Mouse (Mus musculus): ENCODE measurements around the gene Nars2. TPM values are rescaled to one million over a fixed set of nuclear protein-coding genes. Genes with fewer than 3 reads are reported as not detected.

Nars2 gene
- polyA plus RNA-seq (2012; rRNA removed) (2.7 and 4.9 TPM in 2 replicates), polyA plus RNA-seq (2014; fragmentation: Nextera tagmentation; extraction: Ambion mirVana) (16.1 and 16.9 TPM in 2 replicates)

- Histone ChIP-seq H3K4me1 (replicated peaks; ENCODE audit: control insufficient read depth in 2 of 2, insufficient read depth in 2 of 2, low read length in 1 of 2) (peaks cover 14 to 16% of the 10 kb centered on the region in 2 experiments), H3K27ac (peak within 1 kb of the TSS; percentile 85), H3K9me3 (ENCODE audit: control insufficient read depth, low read length) (no peaks in the 10 kb centered on the region), H3K9ac (replicated peaks) (peak within 1 kb of the TSS; percentile 96), H3K4me2 (ENCODE audit: low read depth) (peak within 1 kb of the TSS; percentile 92), H3K27me3 (ENCODE audit: control insufficient read depth, insufficient read depth, low read length) (no peaks in the 10 kb centered on the region), H3K4me3 (ENCODE audit: insufficient read depth in 1 of 2, low read depth in 2 of 2, low read length in 2 of 2) (peak within 1 kb of the TSS; percentile 70 to 100), H3K36me3 (replicated peaks; ENCODE audit: control insufficient read depth, insufficient read depth, low read depth) (peaks cover 5% of the 10 kb centered on the region)
- DNase-seq (ENCODE audit: low read depth in 3 of 3, low spot score in 3 of 3): peak; percentile 94 to 97 (median 95)
- under 1% methylated on average over 62 of the region's 62 CpGs for WGBS (ENCODE audit: insufficient replicate concordance)
- TF ChIP-seq EP300 (IDR thresholded peaks at IDR 0.05; ENCODE audit: low read depth) (no peak), CTCF (IDR thresholded peaks at IDR 0.05; ENCODE audit: low read depth) (peak; percentile 79)
- ATAC-seq (ENCODE audit: insufficient read depth): peak; percentile 100
Measured at GRCm38 (mm10) chr7:96951281-96952051, at the start of gene Nars2. Nars2 (plus strand) TSS chr7:96951505.

- Histone ChIP-seq H3K9ac (replicated peaks) (no peak overlapping the region), H3K9me3 (ENCODE audit: control insufficient read depth, low read length) (no peaks in the 10 kb centered on the region), H3K4me1 (replicated peaks; ENCODE audit: control insufficient read depth in 2 of 2, insufficient read depth in 2 of 2, low read length in 1 of 2) (0 out of 4 replicates have a peak, but pooled peaks cover 0 to 3% of the 10 kb centered on the region in 2 experiments), H3K27me3 (ENCODE audit: control insufficient read depth, insufficient read depth, low read length) (no peaks in the 10 kb centered on the region), H3K27ac (no peak overlapping the region), H3K4me2 (ENCODE audit: low read depth) (no peak overlapping the region), H3K36me3 (replicated peaks; ENCODE audit: control insufficient read depth, insufficient read depth, low read depth) (no peaks in the 10 kb centered on the region), H3K4me3 (ENCODE audit: insufficient read depth in 1 of 2, low read depth in 2 of 2, low read length in 2 of 2) (no peak overlapping the region)
- ATAC-seq (ENCODE audit: insufficient read depth) (no peak), DNase-seq (ENCODE audit: low read depth in 3 of 3, low spot score in 3 of 3) (no peak)
- 36% methylated on average over 5 of the region's 5 CpGs for WGBS (ENCODE audit: insufficient replicate concordance)
- no peak for TF ChIP-seq EP300 (IDR thresholded peaks at IDR 0.05; ENCODE audit: low read depth)
- no peak for TF ChIP-seq CTCF (IDR thresholded peaks at IDR 0.05; ENCODE audit: low read depth)
Measured at GRCm38 (mm10) chr7:96902183-96902582, 49.1 kb upstream of the Nars2 start.

- 70% methylated on average over 17 of the region's 17 CpGs for WGBS (ENCODE audit: insufficient replicate concordance)
- H3K4me2 ChIP-seq (ENCODE audit: low read depth): no peak overlapping the region
- DNase-seq (ENCODE audit: low read depth in 3 of 3, low spot score in 3 of 3) (no peak), ATAC-seq (ENCODE audit: insufficient read depth) (no peak)
- H3K27ac ChIP-seq: no peak overlapping the region
- TF ChIP-seq EP300 (IDR thresholded peaks at IDR 0.05; ENCODE audit: low read depth) (no peak), CTCF (IDR thresholded peaks at IDR 0.05; ENCODE audit: low read depth) (no peak)
- H3K27me3 ChIP-seq (ENCODE audit: control insufficient read depth, insufficient read depth, low read length): no peaks in the 10 kb centered on the region
- H3K9ac ChIP-seq (replicated peaks): no peak overlapping the region
- no peaks in the 10 kb centered on the region for H3K9me3 ChIP-seq (ENCODE audit: control insufficient read depth, low read length)
- H3K4me3 ChIP-seq (ENCODE audit: insufficient read depth in 1 of 2, low read depth in 2 of 2, low read length in 2 of 2): no peak overlapping the region
- H3K4me1 ChIP-seq (replicated peaks; ENCODE audit: control insufficient read depth in 2 of 2, insufficient read depth in 2 of 2, low read length in 1 of 2): 0 out of 4 replicates have a peak, but pooled peaks cover 0 to 3% of the 10 kb centered on the region in 2 experiments
- no peaks in the 10 kb centered on the region for H3K36me3 ChIP-seq (replicated peaks; ENCODE audit: control insufficient read depth, insufficient read depth, low read depth)
Measured at GRCm38 (mm10) chr7:96903088-96903985, 48.0 kb upstream of the Nars2 start.

- Histone ChIP-seq H3K4me1 (replicated peaks; ENCODE audit: control insufficient read depth in 2 of 2, insufficient read depth in 2 of 2, low read length in 1 of 2) (0 out of 4 replicates have a peak, but pooled peaks cover 0 to 3% of the 10 kb centered on the region in 2 experiments), H3K9me3 (ENCODE audit: control insufficient read depth, low read length) (no peaks in the 10 kb centered on the region), H3K27me3 (ENCODE audit: control insufficient read depth, insufficient read depth, low read length) (no peaks in the 10 kb centered on the region), H3K4me3 (ENCODE audit: insufficient read depth in 1 of 2, low read depth in 2 of 2, low read length in 2 of 2) (no peak overlapping the region), H3K9ac (replicated peaks) (no peak overlapping the region), H3K4me2 (ENCODE audit: low read depth) (no peak overlapping the region), H3K36me3 (replicated peaks; ENCODE audit: control insufficient read depth, insufficient read depth, low read depth) (no peaks in the 10 kb centered on the region), H3K27ac (no peak overlapping the region)
- no peak for TF ChIP-seq CTCF (IDR thresholded peaks at IDR 0.05; ENCODE audit: low read depth)
- TF ChIP-seq EP300 (IDR thresholded peaks at IDR 0.05; ENCODE audit: low read depth): no peak
- no peak for ATAC-seq (ENCODE audit: insufficient read depth)
- 29% methylated on average over 3 of the region's 3 CpGs for WGBS (ENCODE audit: insufficient replicate concordance)
- DNase-seq (ENCODE audit: low read depth in 3 of 3, low spot score in 3 of 3): no peak
Measured at GRCm38 (mm10) chr7:96904442-96904841, 46.9 kb upstream of the Nars2 start.
